Mouse (Mus musculus): ENCODE results near the gene Fbxl13. TPM values are rescaled to one million over a fixed set of nuclear protein-coding genes. Genes with fewer than 3 reads are reported as not detected.

Fbxl13 gene
- polyA plus RNA-seq, 1 experiment from 2014 or later: 0.15 TPM

DNA sequence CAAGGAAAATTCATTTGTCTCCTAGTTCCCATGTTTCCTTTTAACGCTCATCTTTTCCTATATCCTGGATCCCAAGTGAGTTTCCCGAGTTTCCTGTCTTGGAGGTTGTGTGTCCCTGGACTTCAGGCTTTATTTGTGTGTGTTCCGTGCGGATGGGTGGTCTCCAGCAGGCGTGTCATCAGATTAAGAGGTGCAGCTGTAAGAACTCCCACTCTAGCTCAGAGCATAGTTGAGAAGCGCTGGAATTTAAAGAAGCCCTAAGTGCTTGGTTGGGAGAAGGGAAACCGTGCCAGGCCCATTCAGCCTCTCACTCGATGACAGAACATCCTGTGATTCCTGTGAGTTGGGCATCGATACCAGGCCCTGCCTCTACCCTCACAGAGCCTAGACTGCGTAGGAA lies 132.1 kb downstream of the Fbxl13 start:
- Histone ChIP-seq H3K9me3 (ENCODE audit: control insufficient read depth, low read length) (no peaks in the 10 kb centered on the region), H3K4me3 (ENCODE audit: low read depth, low read length) (no peak overlapping the region), H3K9ac (ENCODE audit: low read length) (no peak overlapping the region), H3K4me2 (ENCODE audit: low read depth, low read length, severe bottlenecking) (no peak overlapping the region), H3K27ac (ENCODE audit: low read depth, low read length) (no peak overlapping the region), H3K36me3 (ENCODE audit: control insufficient read depth, insufficient read depth, low read length) (no peaks in the 10 kb centered on the region), H3K4me1 (replicated peaks; ENCODE audit: control insufficient read depth, insufficient read depth, low read length) (no peaks in the 10 kb centered on the region), H3K27me3 (ENCODE audit: control insufficient read depth, insufficient read depth, low read length) (no peaks in the 10 kb centered on the region)
- ATAC-seq (replicated peaks; ENCODE audit: low FRiP score): no peak
- WGBS: 76% methylated on average over 10 of the region's 10 CpGs
- DNase-seq (ENCODE audit: low spot score): no peak

DNA sequence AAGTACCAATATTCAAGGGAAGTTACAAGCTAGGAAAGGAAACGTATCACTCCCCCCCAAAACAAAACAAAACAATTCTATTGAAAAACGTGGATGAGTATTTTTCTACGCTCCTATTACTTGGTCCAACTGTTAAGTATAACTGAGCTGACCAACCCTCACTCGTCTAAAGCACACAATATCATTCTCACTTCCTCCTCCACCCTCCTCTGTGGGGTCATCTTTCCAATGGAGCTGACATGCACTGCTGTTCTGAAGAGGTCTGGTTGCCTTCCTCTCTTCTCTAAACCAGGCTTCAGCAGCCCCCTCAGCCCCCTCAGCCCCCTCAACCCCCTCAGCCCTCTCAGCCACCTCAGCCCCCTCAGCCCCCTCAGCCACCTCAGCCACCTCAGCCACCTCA lies 135.6 kb downstream of the Fbxl13 start:
- Histone ChIP-seq H3K36me3 (ENCODE audit: control insufficient read depth, insufficient read depth, low read length) (no peaks in the 10 kb centered on the region), H3K4me3 (ENCODE audit: low read depth, low read length) (no peak overlapping the region), H3K27me3 (ENCODE audit: control insufficient read depth, insufficient read depth, low read length) (no peaks in the 10 kb centered on the region), H3K4me2 (ENCODE audit: low read depth, low read length, severe bottlenecking) (no peak overlapping the region), H3K4me1 (replicated peaks; ENCODE audit: control insufficient read depth, insufficient read depth, low read length) (no peaks in the 10 kb centered on the region), H3K9ac (ENCODE audit: low read length) (no peak overlapping the region), H3K9me3 (ENCODE audit: control insufficient read depth, low read length) (no peaks in the 10 kb centered on the region), H3K27ac (ENCODE audit: low read depth, low read length) (no peak overlapping the region)
- WGBS: 84% methylated on average over 4 of the region's 4 CpGs
- no peak for DNase-seq (ENCODE audit: low spot score)
- ATAC-seq (replicated peaks; ENCODE audit: low FRiP score): no peak

DNA sequence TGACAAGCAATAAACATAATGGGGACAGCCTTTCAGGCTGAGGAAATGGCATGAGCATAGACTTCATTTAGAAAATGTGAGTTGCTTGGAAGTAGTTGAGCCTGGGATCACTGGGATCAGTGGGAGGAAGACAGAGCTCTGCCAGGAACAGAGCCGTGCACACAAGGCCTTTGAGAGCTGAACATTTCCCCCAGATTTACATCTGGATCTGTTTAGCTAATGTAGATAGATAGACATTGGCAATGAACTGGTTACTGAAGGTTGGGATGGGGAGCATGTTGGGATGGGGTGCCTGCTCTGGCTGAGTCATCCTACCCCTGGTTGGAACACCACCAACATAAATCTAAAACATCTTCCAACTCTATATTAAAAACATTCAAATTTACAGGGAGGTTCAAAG lies 138.5 kb downstream of the Fbxl13 start:
- Histone ChIP-seq H3K4me3 (ENCODE audit: low read depth, low read length) (no peak overlapping the region), H3K27me3 (ENCODE audit: control insufficient read depth, insufficient read depth, low read length) (no peaks in the 10 kb centered on the region), H3K36me3 (ENCODE audit: control insufficient read depth, insufficient read depth, low read length) (no peaks in the 10 kb centered on the region), H3K27ac (ENCODE audit: low read depth, low read length) (no peak overlapping the region), H3K9ac (ENCODE audit: low read length) (no peak overlapping the region), H3K9me3 (ENCODE audit: control insufficient read depth, low read length) (no peaks in the 10 kb centered on the region), H3K4me2 (ENCODE audit: low read depth, low read length, severe bottlenecking) (no peak overlapping the region), H3K4me1 (replicated peaks; ENCODE audit: control insufficient read depth, insufficient read depth, low read length) (no peaks in the 10 kb centered on the region)
- ATAC-seq (replicated peaks; ENCODE audit: low FRiP score): no peak
- DNase-seq (ENCODE audit: low spot score): no peak
- WGBS: 77% methylated on average over 1 of the region's 1 CpGs

DNA sequence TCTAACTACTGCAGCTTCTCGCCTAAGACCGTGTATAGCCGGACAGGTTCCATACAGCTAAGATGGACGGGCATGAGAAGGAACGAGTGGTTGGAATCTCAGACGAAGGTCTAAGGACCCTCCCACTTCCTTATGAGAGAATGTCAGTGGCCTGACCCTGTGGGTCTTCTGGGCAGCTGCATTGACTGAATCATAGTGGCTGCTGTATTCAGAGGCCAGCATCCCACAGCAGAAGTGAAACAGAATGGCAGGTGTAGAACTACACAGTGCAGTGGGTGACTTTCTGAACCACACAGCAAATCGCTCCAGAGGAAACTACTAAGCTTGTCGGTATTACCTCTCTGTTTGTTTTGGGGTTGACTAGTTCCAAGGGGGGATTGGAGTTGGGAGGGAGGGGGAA lies 140.3 kb downstream of the Fbxl13 start:
- ATAC-seq (replicated peaks; ENCODE audit: low FRiP score) (no peak), DNase-seq (ENCODE audit: low spot score) (no peak)
- no peaks in the 10 kb centered on the region for H3K27me3 ChIP-seq (ENCODE audit: control insufficient read depth, insufficient read depth, low read length)
- no peaks in the 10 kb centered on the region for H3K4me1 ChIP-seq (replicated peaks; ENCODE audit: control insufficient read depth, insufficient read depth, low read length)
- no peaks in the 10 kb centered on the region for H3K9me3 ChIP-seq (ENCODE audit: control insufficient read depth, low read length)
- no peak overlapping the region for H3K4me3 ChIP-seq (ENCODE audit: low read depth, low read length)
- H3K4me2 ChIP-seq (ENCODE audit: low read depth, low read length, severe bottlenecking): no peak overlapping the region
- WGBS: 90% methylated on average over 8 of the region's 8 CpGs
- no peak overlapping the region for H3K27ac ChIP-seq (ENCODE audit: low read depth, low read length)
- no peak overlapping the region for H3K9ac ChIP-seq (ENCODE audit: low read length)
- H3K36me3 ChIP-seq (ENCODE audit: control insufficient read depth, insufficient read depth, low read length): no peaks in the 10 kb centered on the region

DNA sequence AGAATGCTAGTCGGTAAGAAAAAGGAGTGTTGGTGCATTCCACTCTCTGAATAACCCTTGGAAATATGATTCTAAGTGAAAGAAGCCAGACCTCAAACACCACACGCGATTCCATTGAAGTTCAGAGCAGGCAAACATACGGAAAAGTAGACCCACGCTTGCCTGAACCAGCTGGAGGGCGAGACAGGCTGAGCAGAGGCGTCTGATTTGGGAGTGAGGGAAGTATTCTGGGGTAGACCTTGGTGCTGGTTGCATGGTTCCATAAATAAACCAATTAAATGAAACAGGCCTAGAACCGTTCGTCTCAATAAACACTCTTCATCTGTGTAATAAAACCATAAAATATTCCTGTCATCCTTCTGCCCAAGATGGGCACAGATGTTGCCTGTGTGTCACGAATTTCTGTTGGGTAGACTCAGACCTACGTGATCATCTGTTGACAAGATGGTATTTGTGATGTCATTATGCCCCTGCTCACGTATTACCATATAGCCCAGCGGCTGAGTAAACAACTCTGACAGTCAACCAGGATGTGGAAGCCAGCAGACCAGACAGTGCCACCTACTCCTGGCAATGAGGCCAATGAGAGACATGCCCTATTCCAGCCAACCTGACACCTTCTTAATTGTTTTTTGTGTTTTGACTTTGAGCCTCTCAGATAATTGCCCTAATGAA lies 142.4 kb downstream of the Fbxl13 start:
- DNase-seq (ENCODE audit: low spot score) (no peak), ATAC-seq (replicated peaks; ENCODE audit: low FRiP score) (no peak)
- H3K36me3 ChIP-seq (ENCODE audit: control insufficient read depth, insufficient read depth, low read length): no peaks in the 10 kb centered on the region
- no peak overlapping the region for H3K4me2 ChIP-seq (ENCODE audit: low read depth, low read length, severe bottlenecking)
- no peaks in the 10 kb centered on the region for H3K4me1 ChIP-seq (replicated peaks; ENCODE audit: control insufficient read depth, insufficient read depth, low read length)
- no peaks in the 10 kb centered on the region for H3K27me3 ChIP-seq (ENCODE audit: control insufficient read depth, insufficient read depth, low read length)
- no peak overlapping the region for H3K9ac ChIP-seq (ENCODE audit: low read length)
- no peaks in the 10 kb centered on the region for H3K9me3 ChIP-seq (ENCODE audit: control insufficient read depth, low read length)
- H3K4me3 ChIP-seq (ENCODE audit: low read depth, low read length): no peak overlapping the region
- 89% methylated on average over 13 of the region's 13 CpGs for WGBS
- H3K27ac ChIP-seq (ENCODE audit: low read depth, low read length): no peak overlapping the region

DNA sequence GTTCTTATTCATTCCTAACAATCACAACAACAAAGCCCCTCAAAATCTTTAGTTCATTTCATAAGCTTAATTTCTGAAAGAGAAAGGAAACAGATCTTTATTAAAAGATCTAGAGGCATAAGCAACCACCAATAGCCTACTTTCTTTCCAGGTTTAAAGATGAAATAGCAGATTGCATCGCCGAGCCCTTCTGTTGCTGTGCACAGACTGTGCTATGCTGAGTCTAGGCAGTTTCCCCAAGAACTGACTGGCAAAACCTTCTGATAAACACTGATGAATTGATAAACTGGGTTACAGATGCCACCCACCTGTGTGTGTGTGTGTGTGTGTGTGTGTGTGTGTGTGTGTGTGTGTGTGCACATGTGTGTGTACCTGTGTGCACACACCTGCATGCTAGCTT lies 144.5 kb downstream of the Fbxl13 start:
- ATAC-seq (replicated peaks; ENCODE audit: low FRiP score) (no peak), DNase-seq (ENCODE audit: low spot score) (no peak)
- H3K4me3 ChIP-seq (ENCODE audit: low read depth, low read length): no peak overlapping the region
- no peak overlapping the region for H3K27ac ChIP-seq (ENCODE audit: low read depth, low read length)
- H3K9me3 ChIP-seq (ENCODE audit: control insufficient read depth, low read length): no peaks in the 10 kb centered on the region
- 95% methylated on average over 2 of the region's 2 CpGs for WGBS
- no peaks in the 10 kb centered on the region for H3K27me3 ChIP-seq (ENCODE audit: control insufficient read depth, insufficient read depth, low read length)
- no peak overlapping the region for H3K4me2 ChIP-seq (ENCODE audit: low read depth, low read length, severe bottlenecking)
- H3K36me3 ChIP-seq (ENCODE audit: control insufficient read depth, insufficient read depth, low read length): no peaks in the 10 kb centered on the region
- H3K4me1 ChIP-seq (replicated peaks; ENCODE audit: control insufficient read depth, insufficient read depth, low read length): no peaks in the 10 kb centered on the region
- no peak overlapping the region for H3K9ac ChIP-seq (ENCODE audit: low read length)

DNA sequence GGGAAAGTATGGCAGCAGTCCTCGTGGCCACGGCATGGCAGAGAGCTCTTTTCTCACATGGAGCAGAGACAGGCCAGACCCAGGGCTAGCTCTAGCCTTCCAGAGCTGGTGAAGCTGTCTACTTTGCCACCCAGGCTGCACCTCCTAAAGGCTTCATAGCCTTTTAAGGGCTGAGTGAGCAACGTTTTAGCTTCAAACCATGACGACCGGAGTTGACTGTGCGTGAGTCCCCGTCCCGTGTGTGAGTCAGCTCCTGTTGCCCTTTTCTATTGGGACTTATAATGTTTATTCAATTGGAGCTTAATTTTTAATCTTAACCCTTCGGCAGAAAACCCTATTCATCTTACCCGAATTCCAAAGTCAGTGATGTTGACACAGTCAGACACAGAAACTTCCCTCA lies 145.3 kb downstream of the Fbxl13 start:
- Histone ChIP-seq H3K9me3 (ENCODE audit: control insufficient read depth, low read length) (no peaks in the 10 kb centered on the region), H3K36me3 (ENCODE audit: control insufficient read depth, insufficient read depth, low read length) (no peaks in the 10 kb centered on the region), H3K4me3 (ENCODE audit: low read depth, low read length) (no peak overlapping the region), H3K27me3 (ENCODE audit: control insufficient read depth, insufficient read depth, low read length) (no peaks in the 10 kb centered on the region), H3K4me2 (ENCODE audit: low read depth, low read length, severe bottlenecking) (no peak overlapping the region), H3K4me1 (replicated peaks; ENCODE audit: control insufficient read depth, insufficient read depth, low read length) (no peaks in the 10 kb centered on the region), H3K27ac (ENCODE audit: low read depth, low read length) (no peak overlapping the region), H3K9ac (ENCODE audit: low read length) (no peak overlapping the region)
- WGBS: 81% methylated on average over 10 of the region's 10 CpGs
- ATAC-seq (replicated peaks; ENCODE audit: low FRiP score) (no peak), DNase-seq (ENCODE audit: low spot score) (no peak)

DNA sequence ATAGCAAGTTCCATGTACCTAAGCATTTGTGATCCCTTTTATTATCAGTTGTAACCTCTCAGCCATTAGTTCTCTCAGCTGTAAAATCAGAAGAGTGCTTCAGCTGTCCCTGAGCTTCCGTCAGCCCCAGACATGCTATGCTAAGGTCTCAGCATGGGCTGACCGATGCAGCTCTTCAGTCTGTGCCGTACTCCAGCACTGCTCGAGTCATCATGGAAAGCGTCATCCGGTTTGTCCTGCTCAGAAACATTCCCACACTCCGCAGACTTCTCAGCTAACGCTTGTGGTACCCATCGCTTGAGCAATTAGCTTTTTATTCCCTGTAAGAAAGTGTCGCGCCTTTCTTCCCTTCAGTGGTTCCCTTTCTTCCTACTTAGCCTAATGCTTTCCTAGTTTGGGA lies 146.5 kb downstream of the Fbxl13 start:
- no peaks in the 10 kb centered on the region for H3K36me3 ChIP-seq (ENCODE audit: control insufficient read depth, insufficient read depth, low read length)
- no peak overlapping the region for H3K9ac ChIP-seq (ENCODE audit: low read length)
- no peaks in the 10 kb centered on the region for H3K9me3 ChIP-seq (ENCODE audit: control insufficient read depth, low read length)
- H3K4me1 ChIP-seq (replicated peaks; ENCODE audit: control insufficient read depth, insufficient read depth, low read length): no peaks in the 10 kb centered on the region
- 86% methylated on average over 11 of the region's 11 CpGs for WGBS
- H3K27ac ChIP-seq (ENCODE audit: low read depth, low read length): no peak overlapping the region
- H3K4me2 ChIP-seq (ENCODE audit: low read depth, low read length, severe bottlenecking): no peak overlapping the region
- DNase-seq (ENCODE audit: low spot score): no peak
- H3K4me3 ChIP-seq (ENCODE audit: low read depth, low read length): no peak overlapping the region
- H3K27me3 ChIP-seq (ENCODE audit: control insufficient read depth, insufficient read depth, low read length): no peaks in the 10 kb centered on the region
- no peak for ATAC-seq (replicated peaks; ENCODE audit: low FRiP score)

DNA sequence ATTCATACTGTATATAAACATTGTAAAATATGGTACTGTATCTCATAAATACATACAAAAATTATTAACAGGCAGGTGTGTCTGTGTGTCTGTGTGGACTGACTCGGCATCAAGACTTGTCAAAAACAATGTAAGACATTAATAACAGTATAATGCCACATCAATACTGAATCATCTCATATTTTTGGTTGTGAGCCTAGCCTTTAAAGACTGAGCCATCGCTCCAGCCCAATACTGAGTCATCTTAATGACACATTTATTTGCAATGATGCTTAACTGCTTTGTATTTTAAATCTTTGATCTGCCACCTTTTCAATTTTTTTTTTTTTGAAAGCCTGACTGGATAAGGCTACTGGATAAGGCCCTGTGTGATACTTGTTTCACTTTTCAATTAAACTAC lies 146.9 kb downstream of the Fbxl13 start:
- Histone ChIP-seq H3K27ac (ENCODE audit: low read depth, low read length) (no peak overlapping the region), H3K4me3 (ENCODE audit: low read depth, low read length) (no peak overlapping the region), H3K4me2 (ENCODE audit: low read depth, low read length, severe bottlenecking) (no peak overlapping the region), H3K27me3 (ENCODE audit: control insufficient read depth, insufficient read depth, low read length) (no peaks in the 10 kb centered on the region), H3K4me1 (replicated peaks; ENCODE audit: control insufficient read depth, insufficient read depth, low read length) (no peaks in the 10 kb centered on the region), H3K9ac (ENCODE audit: low read length) (no peak overlapping the region), H3K9me3 (ENCODE audit: control insufficient read depth, low read length) (no peaks in the 10 kb centered on the region), H3K36me3 (ENCODE audit: control insufficient read depth, insufficient read depth, low read length) (no peaks in the 10 kb centered on the region)
- 86% methylated on average over 2 of the region's 2 CpGs for WGBS
- ATAC-seq (replicated peaks; ENCODE audit: low FRiP score): no peak
- DNase-seq (ENCODE audit: low spot score): no peak
